Mouse (Mus musculus) myocyte (in vitro differentiated cells): Measurements from ENCODE around the gene Adgrl2.

Source experiments
- E2F4 ChIP-seq: IDR thresholded peaks from one replicate; pipeline ENCODE4 v1.6.1; 2011; ENCODE audit warnings: mild to moderate bottlenecking, control low read depth, moderate library complexity; ENCODE audit not compliant: insufficient read depth
- POLR2A ChIP-seq: IDR thresholded peaks from one replicate; pipeline ENCODE4 v1.6.1; 2011; ENCODE audit warnings: low read depth, mild to moderate bottlenecking, control low read depth, moderate library complexity; ENCODE audit not compliant: insufficient read length

GRCm38 (mm10) chr3:148922618-148923095 lies 67.7 kb downstream of the Adgrl2 start:
- TF ChIP-seq POLR2A (no peak), E2F4 (no peak)
